Mouse (Mus musculus) brain, embryonic 14.5 days (tissue): ENCODE measurements at regions not wholly inside any gene's neighbourhood (a gene's known extent, or its start where the extent isn't known, plus 50 kb on each side); places are given as distances from the start of the nearest gene placed in this dataset.

Experiments used
- DNase-seq: peaks from one replicate; pipeline ENCODE4 v3.0.0-alpha.2; 2011; ENCODE audit warnings: low read depth
- CTCF ChIP-seq: fragments of 200-500 bp; IDR thresholded peaks from 2 replicates; pipeline ENCODE4 v1.5.1; 2012; ENCODE audit warnings: inconsistent platforms, mild to moderate bottlenecking, moderate library complexity, borderline replicate concordance; ENCODE audit not compliant: insufficient read depth, insufficient read length; ENCODE audit errors: extremely low read depth
- POLR2A ChIP-seq: fragments of 200-500 bp; IDR thresholded peaks from 2 replicates; pipeline ENCODE4 v1.6.1; 2012; ENCODE audit warnings: mild to moderate bottlenecking, inconsistent platforms, borderline replicate concordance; ENCODE audit not compliant: poor library complexity, insufficient read depth, insufficient read length, severe bottlenecking; ENCODE audit errors: extremely low read depth

- peak; percentile 92 for DNase-seq
- TF ChIP-seq CTCF (no peak), POLR2A (no peak)
Measured at GRCm38 (mm10) chr9:61235653-61236610, 136.2 kb upstream of the Tle3 start.

DNA sequence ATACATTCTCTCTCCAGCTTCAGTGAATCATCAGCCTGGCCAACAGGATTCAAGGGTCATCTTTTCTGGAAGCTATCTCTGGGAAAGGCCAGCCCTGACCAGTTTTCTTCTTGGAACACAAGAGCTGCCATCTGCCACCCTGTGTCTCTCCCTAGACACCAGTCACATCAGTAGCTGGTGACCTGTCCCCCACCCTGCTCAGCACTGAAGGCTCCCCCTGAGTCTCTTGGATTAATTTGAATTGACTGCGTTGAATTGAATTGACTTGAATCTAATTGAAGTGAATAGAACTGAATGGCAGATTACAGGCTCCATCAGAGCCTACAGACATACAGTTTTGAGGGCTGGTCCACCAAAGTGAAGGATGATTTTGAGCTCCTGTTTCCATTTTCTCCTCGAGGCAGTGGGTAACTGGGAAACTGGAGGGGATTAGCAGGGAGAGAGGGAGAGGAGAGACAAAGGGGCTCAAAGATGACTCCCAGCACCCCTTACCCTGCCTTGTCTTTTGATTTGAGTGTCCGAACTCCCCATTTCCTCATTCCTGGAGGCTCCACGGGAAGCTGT, 133.4 kb upstream of the Tle3 start:
- TF ChIP-seq CTCF: no peak
- no peak for TF ChIP-seq POLR2A
- peak; percentile 64 for DNase-seq

GRCm38 (mm10) chr9:61239328-61239727, 132.8 kb upstream of the Tle3 start:
- DNase-seq: no peak

DNA sequence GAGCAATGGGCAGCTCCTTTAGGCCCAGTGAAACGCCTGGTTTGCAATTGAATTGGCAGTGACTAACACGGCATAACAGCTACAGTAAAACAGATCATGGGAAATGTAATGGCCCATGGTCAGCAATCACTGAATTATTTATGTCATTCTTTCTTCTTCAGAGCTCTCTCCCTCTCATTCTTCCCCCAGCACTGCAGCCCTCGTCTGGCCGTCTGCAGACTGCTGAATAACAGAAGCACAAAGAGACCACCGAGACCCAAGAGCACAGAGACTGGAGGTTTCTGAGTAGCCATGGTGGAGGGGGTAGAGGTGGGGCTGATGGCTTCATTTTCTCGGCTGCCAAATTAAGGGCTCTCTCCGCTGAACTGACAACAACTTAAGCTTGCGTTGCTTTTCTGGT, 130.7 kb upstream of the Tle3 start:
- peak; percentile 4; the same call in 1 of the 2 replicates for TF ChIP-seq CTCF
- TF ChIP-seq POLR2A: no peak
- DNase-seq: peak; percentile 92

More at GRCm38 (mm10) chr9:61239328-61239727, 132.8 kb upstream of the Tle3 start:
- TF ChIP-seq CTCF: no peak
- no peak for TF ChIP-seq POLR2A

DNA sequence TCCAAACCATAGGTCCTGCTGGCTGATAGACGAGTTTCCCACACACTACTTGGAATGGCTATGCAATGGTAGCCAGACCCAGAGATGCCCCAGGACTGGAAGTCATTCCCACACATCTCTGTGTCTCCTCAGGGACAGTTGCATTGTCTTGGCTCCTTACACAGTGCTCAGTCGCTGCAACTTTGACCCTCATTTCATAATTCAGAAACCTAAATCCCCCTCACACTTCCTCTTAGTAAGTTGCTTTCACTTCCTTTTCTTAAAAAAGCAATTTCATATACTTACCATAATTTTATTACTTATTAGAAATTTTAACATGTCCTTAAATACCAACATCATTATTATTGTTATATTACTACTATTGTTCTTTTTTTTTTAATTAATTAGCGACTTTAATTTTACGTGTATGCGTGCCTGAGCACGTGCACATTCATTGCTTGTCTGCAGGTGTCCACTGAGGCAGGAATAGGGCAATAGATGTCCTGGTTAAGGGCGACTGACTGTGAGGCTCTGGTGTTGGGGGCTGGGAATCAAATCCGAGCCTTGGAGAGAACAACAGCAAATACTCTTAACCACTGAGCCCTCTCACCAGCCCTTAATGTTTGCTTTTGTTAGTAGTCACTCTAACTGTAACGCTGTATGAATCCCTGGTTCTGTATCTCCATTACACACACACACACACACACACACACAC, 129.9 kb upstream of the Tle3 start:
- TF ChIP-seq CTCF (no peak), POLR2A (no peak)
- DNase-seq: no peak

- TF ChIP-seq POLR2A: no peak
- no peak for TF ChIP-seq CTCF
- DNase-seq: peak; percentile 34
Measured at GRCm38 (mm10) chr9:61243289-61243688, 128.9 kb upstream of the Tle3 start.

DNA sequence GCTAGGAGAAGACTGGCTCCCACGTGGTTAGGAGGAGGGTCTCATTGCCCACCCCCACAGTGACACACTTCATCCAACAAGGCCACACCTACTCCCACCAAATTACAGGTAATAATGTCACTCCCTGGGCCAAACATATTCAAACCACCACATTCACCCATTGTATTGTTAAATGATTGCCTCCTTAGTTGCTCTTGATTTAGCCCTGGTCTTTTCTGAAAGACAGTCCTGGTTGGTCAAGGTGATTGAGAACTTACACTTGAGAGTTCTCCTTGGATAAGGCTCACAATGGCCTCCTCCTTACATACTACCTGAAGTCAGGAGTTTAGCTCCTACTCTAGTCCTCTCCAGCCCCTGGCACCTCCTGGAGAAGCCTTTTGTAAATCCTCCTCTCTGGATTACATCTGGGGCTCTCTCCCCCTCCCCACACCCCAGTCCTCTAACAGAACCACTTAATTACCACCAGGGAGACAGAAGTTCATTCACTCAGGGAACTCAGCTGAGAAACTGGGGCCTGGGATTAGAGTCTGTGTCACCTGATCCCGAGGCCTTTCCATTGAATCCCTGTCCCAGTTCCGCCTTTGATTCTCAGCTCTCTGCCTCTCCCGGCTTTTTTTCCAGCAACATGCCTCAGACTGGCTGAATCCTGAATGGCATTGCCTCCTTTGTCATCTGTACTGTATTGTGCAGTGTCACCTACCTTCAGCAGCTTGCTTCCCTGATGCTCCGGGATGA, 122.3 kb upstream of the Tle3 start:
- peak; percentile 79 for DNase-seq
- no peak for TF ChIP-seq POLR2A

DNA sequence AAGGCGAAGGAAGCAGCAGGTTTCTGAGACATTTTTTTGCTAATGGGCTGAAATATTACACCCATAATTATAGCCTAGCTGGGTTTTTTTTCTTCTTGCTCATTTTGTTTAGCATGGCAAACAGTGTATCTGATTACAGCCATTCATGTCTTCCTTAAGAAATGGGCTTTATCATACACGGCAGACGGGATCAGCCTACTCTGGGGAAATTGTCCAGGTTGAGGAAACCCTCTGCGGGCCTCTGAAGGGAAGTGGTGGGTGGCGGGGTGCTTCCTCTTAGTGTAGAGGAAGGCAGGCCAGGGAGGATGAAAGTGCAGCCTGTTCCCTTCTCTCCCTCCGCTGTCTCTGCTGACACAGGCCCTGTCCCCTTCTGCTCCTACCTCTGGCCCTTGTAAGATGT, 120.6 kb upstream of the Tle3 start:
- DNase-seq: no peak
- TF ChIP-seq CTCF (no peak), POLR2A (no peak)

DNA sequence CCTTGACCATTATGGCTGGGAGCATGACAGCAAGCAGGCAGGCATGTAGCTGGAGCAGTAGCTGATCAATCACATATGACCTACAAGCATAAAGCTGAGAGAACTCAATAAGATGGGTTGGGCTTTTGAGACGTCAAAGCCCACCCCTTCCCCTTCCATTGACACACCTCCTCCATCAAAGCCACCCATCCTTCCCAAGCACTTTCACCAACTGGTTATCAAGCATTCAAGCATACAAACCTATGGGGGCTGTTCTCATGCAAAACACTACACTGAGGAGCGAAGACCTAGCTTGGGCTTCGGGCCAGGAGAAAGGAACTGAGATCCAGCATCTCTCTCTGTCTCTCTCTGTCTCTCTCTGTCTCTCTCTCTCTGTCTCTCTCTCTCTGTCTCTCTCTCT, 118.4 kb upstream of the Tle3 start:
- TF ChIP-seq CTCF (no peak), POLR2A (no peak)
- DNase-seq: no peak

DNA sequence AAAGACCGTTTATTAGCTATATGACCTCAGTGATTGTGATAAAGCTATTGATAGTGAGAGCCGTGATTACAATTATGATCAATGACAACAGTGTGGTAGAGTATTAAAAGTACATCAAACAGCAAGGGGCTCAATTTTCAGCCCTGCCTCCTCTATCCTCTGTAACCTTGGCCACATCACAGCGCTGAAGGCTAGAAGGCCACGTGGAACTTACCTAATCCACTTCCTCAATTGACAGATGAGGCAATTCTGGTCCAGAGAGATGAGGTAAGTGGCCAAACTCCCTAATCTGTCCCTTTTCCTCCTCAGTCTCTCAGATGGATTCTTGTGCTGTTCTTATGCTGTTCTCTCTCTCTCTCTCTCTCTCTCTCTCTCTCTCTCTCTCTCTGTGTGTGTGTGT, 114.7 kb upstream of the Tle3 start:
- TF ChIP-seq CTCF (no peak), POLR2A (no peak)
- DNase-seq: no peak

GRCm38 (mm10) chr9:61258100-61258499, 114.1 kb upstream of the Tle3 start:
- no peak for TF ChIP-seq POLR2A
- TF ChIP-seq CTCF: no peak
- no peak for DNase-seq
